Mouse (Mus musculus) kidney, adult 10 weeks (tissue): ENCODE results near the gene Mpl. TPM values are rescaled to one million over a fixed set of nuclear protein-coding genes. Genes with fewer than 3 reads are reported as not detected.

Experiments used
- polyA plus RNA-seq: library from polyadenylated mRNA; stranded (reverse); fragments of 350-450 nt; fragmentation: Illumina TruSeq; extraction: RNeasy Lipid Tissue Mini Kit (QIAGEN cat#74804); gene quantifications from one replicate; pipeline ENCODE4 v1.2.3, GENCODE M21; 2014; ENCODE audit warnings: low read depth, low replicate concordance

The Mpl gene
- polyA plus RNA-seq: not detected

DNA sequence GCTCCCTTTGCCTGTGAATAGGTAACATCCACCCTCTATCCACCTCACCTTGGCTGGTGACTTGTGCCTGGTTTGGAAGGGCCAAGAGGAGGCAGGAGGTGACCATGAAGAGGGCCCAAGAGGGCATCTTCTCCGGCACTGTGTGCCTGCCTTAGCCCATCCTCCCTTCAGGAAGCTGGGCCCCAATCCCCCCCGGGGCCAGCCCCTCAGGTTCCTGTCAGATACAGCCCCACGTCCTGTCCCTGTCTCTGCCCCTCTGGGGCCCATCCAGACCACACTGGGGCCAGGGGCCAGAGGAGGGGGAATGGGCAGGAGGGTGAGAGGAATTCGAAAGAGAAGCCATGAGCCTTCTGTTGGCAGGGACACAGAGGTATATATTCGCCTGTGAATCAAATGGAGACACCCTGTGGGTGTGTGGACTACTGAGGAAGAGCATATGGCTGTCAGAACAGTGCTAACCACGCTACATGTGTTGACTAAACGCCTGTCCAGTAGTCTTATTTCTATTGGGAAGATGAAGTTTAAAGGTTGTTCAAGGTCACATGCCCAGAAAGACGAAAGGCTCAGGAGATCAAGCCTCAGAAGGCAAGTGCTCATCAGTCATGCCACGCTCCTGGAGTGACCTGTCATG is at the start of gene Mpl:
TSS of gene Mpl (minus strand) at position 169 of the 631 bp plus-strand sequence.

DNA sequence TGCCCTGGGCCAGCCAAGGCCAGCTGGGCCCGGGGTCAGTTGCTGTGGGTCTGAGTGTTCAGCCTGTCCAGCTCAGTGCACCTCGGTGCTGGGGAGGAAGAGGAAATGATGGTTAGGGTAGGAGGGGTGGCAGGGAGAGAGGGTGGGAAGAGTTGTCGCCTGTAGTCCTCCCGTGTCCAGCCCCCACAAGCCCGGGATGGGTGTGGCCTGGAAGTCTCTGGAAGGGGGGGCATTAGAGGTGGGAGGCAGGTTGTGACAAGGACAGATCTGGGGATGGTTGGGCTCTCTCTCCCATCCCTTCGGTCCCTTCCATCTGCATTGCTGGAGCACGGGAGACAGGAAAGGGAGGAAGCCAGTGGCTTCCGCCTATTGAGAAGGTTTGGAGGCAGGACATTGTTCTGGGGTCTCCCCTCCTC is 32.4 kb upstream of the Mpl start, which contains the start of gene Tie1:
TSS of gene Tie1 (minus strand) at position 345 of the 416 bp plus-strand sequence.

DNA sequence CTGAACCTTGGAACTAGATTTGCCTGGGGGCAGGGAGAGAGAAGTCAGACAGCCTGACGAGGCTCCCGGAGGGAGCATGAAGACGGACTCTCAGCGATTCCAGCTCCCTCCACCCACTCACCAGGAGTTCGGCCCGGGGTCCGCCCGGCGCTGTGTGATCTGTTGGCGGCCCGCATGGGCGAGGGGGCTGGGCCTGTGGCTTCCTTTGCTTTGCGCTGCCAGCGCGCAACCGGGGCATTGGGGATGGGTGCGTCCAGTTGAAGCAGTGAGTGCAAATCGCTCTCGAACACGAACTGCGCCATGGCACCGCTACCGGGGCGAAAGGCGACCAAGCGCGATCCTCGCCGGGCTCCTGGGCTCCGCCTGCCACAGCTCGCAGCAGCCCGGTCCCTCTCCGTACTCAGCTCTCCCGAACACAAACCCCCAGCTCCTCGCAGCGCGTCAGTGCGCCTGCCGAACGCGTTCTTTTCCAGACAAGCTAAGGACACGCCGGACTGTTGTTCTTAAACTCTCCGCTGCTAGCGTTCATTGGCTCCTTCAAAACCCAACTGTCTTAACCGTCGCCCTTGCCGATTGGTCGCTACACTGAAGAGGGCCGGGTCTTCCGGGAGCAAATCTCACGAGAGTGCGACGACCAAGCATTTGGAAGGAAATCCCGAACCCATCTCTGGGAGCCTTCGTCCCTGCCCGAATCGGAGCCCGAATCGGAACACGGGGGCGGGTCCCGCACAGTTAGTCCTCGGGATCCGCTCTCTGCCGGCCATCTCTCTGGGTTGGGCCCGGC is 20.3 kb downstream of the Mpl start, which contains the start of gene Cdc20:
TSS of gene Cdc20 (minus strand) at position 533 of the 784 bp plus-strand sequence.

GRCm38 (mm10) chr4:118427768-118428451 is 29.4 kb downstream of the Mpl start, which contains the start of gene Elovl1:
Elovl1 (plus strand) TSS chr4:118428093.

DNA sequence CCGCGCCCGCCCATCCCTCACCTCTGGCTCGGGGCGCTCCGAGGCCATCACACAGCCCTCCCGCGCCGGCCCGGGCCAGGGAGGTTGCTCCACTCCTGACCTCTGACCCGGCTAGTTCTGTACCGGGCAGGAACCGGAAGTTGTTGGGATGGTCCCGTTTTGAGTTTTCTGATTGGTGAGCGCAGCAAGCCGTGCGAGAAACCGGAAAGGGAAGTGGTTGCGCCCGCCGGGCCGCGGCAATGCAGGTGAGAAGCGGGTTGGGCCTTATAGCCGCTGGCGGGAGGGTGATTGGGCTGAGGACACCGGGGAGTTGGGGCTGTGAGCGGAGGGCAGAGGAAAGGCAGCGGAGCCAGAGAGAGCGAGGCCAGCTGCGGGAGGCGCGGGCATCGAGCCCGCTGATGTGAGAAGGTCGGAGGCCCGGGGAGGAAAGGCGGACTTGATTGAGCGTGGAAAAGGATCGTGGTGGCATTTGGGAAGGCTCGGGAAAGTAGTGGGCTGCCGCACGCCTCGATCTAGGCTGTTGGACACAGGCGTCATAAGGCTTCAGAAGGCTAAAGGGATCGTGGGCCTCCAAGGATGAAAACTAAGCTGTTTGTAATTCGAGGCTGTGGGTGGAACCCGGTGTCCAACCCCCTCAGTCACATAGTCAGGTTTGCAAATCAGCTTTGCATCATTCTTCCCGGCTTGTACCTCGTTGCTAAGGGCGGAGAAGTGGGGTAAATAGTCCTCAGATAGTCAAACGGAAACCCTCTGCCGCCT is 48.0 kb downstream of the Mpl start, which contains the start of the genes Szt2 and Med8:
TSS of gene Szt2 (minus strand) at position 132 of the 759 bp plus-strand sequence.
TSS of gene Med8 (plus strand) at position 196 of the 759 bp plus-strand sequence.

Other genes with a start within 250 kb of the Mpl start
- 4.2 TPM for gene Ptprf, start 166.1 kb downstream of the Mpl start, polyA plus RNA-seq
- gene Szt2, start 48.2 kb downstream of the Mpl start, polyA plus RNA-seq: 0.89 TPM
- 39.1 TPM for gene Med8, start 48.2 kb downstream of the Mpl start, polyA plus RNA-seq
- 40.6 TPM for gene Elovl1, start 29.4 kb downstream of the Mpl start, polyA plus RNA-seq
- not detected for gene Cdc20, start 20.2 kb downstream of the Mpl start, polyA plus RNA-seq
- 1.4 TPM for gene Tie1, start 32.5 kb upstream of the Mpl start, polyA plus RNA-seq
- 17.4 TPM for gene 2610528J11Rik, start 69.5 kb upstream of the Mpl start, polyA plus RNA-seq
- 4.9 TPM for gene Tmem125, start 86.5 kb upstream of the Mpl start, polyA plus RNA-seq
- gene Cfap57, start 163.3 kb upstream of the Mpl start, polyA plus RNA-seq: not detected
- gene Ebna1bp2, start 163.3 kb upstream of the Mpl start, polyA plus RNA-seq: 21.4 TPM
- gene Olfr62, start 201.4 kb upstream of the Mpl start, polyA plus RNA-seq: not detected
- gene Olfr1342, start 235.2 kb upstream of the Mpl start, polyA plus RNA-seq: not detected
- not detected for gene Olfr1341, start 246.0 kb upstream of the Mpl start, polyA plus RNA-seq